ENCODE assay signal across 8 mouse cellular contexts in genomic region chr8:72547802-72548643, GRCm38 (mm10). TPM values are rescaled to one million over a fixed set of nuclear protein-coding genes. Genes with fewer than 3 reads are reported as not detected.
A peak's percentile ranks its signal among the peaks of the same experiment; 100 is the strongest.
DNase-seq lines count a peak whose midpoint lies in the region; ATAC-seq lines count a peak whose summit lies in the region.

Med26 (minus strand) TSS chr8:72548270.

- H3K9ac ChIP-seq in lung, embryonic 16.5 days (ENCODE audit: low read length), result peak within 1 kb of the TSS; percentile 97

- peak; percentile 95 for DNase-seq in MEL-GATA-1-ER (ENCODE audit: extremely low read depth, low read depth)
- peak; percentile 95 for DNase-seq in cerebellum, adult 8-10 months
- peak; percentile 99 for DNase-seq in forelimb bud, embryonic 11.5 days (ENCODE audit: low read depth, low spot score)
- DNase-seq in layer of hippocampus, adult 9-10 months (ENCODE audit: low spot score), result peak; percentile 84
- peak; percentile 82 for DNase-seq in ovary, postnatal 10 days (ENCODE audit: low spot score)
- DNase-seq in thymus, postnatal 10 days (ENCODE audit: low spot score in 2 of 2), result peak; percentile 92 to 95

- WGBS in lung, embryonic 16.5 days, result under 1% methylated on average over 90 of the region's 92 CpGs

- H3K4me3 ChIP-seq in lung, embryonic 16.5 days (ENCODE audit: low read length), result peak within 1 kb of the TSS; percentile 92

- H3K9me3 ChIP-seq in lung, embryonic 16.5 days (ENCODE audit: control insufficient read depth, low read length), result no peaks in the 10 kb centered on the region

- ATAC-seq in hematopoietic stem cell, adult 5-6 weeks (replicated peaks in 1 of 2; ENCODE audit: insufficient read depth in 1 of 2, low FRiP score in 2 of 2, low TSS enrichment in 1 of 2, low read depth in 1 of 2, poor library complexity in 2 of 2, severe bottlenecking in 2 of 2), result peak; percentile 90 to 91
- ATAC-seq in lung, embryonic 16.5 days (ENCODE audit: low read depth), result peak; percentile 96

- H3K27ac ChIP-seq in lung, embryonic 16.5 days (ENCODE audit: low read length), result peak within 1 kb of the TSS; percentile 92

- peak within 1 kb of the TSS; percentile 75 for H3K4me2 ChIP-seq in lung, embryonic 16.5 days (ENCODE audit: low read depth, low read length)

- H3K27me3 ChIP-seq in lung, embryonic 16.5 days (ENCODE audit: control insufficient read depth, insufficient read depth, low read depth, low read length), result no peaks in the 10 kb centered on the region

- peaks cover 15% of the 10 kb centered on the region for H3K4me1 ChIP-seq in lung, embryonic 16.5 days (replicated peaks; ENCODE audit: control insufficient read depth, insufficient read depth, low read length)

- H3K36me3 ChIP-seq in lung, embryonic 16.5 days (ENCODE audit: control insufficient read depth, insufficient read depth, low read length), result no peaks in the 10 kb centered on the region; the same call in 1 of the 2 replicates

RNA-seq across cellular contexts. Expression of gene Med26, which starts in this region (rescaled TPM):
- total RNA-seq in hematopoietic stem cell, adult 5-6 weeks (2017), result 9.4 and 10.5 TPM in 2 replicates
- polyA plus RNA-seq in lung, embryonic 16.5 days (2015; fragmentation: Nextera tagmentation; extraction: Ambion mirVana), result 15.6 and 16.2 TPM in 2 replicates

Comparison
In these comparisons a context has a peak if more than half of its experiments do, and no peak if none do; other contexts are left out.
1. Peak in every context shown above with its lines: DNase-seq, ATAC-seq, H3K4me3 ChIP-seq and H3K27ac ChIP-seq.